Comparison of ENCODE assay signal across 8 mouse cellular contexts in genomic region chr14:22578224-22578623, GRCm38 (mm10).
DNase-seq lines count a peak whose midpoint lies in the region; ATAC-seq and TF ChIP-seq lines count a peak whose summit lies in the region.

No protein-coding gene starts in this region.

- no peak overlapping the region for H3K4me3 ChIP-seq in E14TG2a.4 (replicated peaks; ENCODE audit: low read length)
- no peak overlapping the region for H3K4me3 ChIP-seq in forebrain, embryonic 13.5 days
- H3K4me3 ChIP-seq in lung, embryonic 14.5 days (ENCODE audit: low read depth, low read length), result no peak overlapping the region
- no peak overlapping the region for H3K4me3 ChIP-seq in thymus, adult 2 months (ENCODE audit: control insufficient read depth, insufficient read depth, low read length)

- peaks cover 6% of the 10 kb centered on the region for H3K27me3 ChIP-seq in E14TG2a.4 (ENCODE audit: insufficient read depth, low read length)
- peaks cover 56% of the 10 kb centered on the region for H3K27me3 ChIP-seq in forebrain, embryonic 13.5 days
- no peaks in the 10 kb centered on the region for H3K27me3 ChIP-seq in lung, embryonic 14.5 days (ENCODE audit: insufficient read depth, low read length)
- no peaks in the 10 kb centered on the region for H3K27me3 ChIP-seq in thymus, adult 2 months (ENCODE audit: control insufficient read depth, insufficient read depth, low read length)

- intact Hi-C loops in heart, postnatal 14 days (cut with DNase I), result loop anchor here (2.0 to 10.0 kb wide), 5 partner anchors 204 to 827 kb away; no protein-coding TSS in a partner anchor

- ATAC-seq in forebrain, embryonic 13.5 days, result 0 out of 2 replicates have a peak, but pooled peaks have one; percentile 51
- ATAC-seq in lung, embryonic 14.5 days (ENCODE audit: insufficient read depth), result peak; percentile 67

- peak overlapping the region; percentile 18 for H3K4me2 ChIP-seq in forebrain, embryonic 13.5 days
- H3K4me2 ChIP-seq in lung, embryonic 14.5 days, result peak overlapping the region; percentile 42

- TF ChIP-seq CTCF in E14TG2a.4 (conservative IDR thresholded peaks at IDR 0.05; ENCODE audit: low read length), result peak; percentile 88
- peak; percentile 97 for TF ChIP-seq CTCF in lung, embryonic 14.5 days (IDR thresholded peaks at IDR 0.05; ENCODE audit: low read depth)
- TF ChIP-seq CTCF in thymus, adult 2 months (IDR thresholded peaks at IDR 0.05; ENCODE audit: borderline replicate concordance, control insufficient read depth, extremely low read depth, insufficient read depth, low read length, poor library complexity), result peak; percentile 62; the same call in 1 of the 2 replicates

- H3K9ac ChIP-seq in forebrain, embryonic 13.5 days, result no peak overlapping the region
- no peak overlapping the region for H3K9ac ChIP-seq in lung, embryonic 14.5 days

- H3K27ac ChIP-seq in forebrain, embryonic 13.5 days, result no peak overlapping the region
- no peak overlapping the region for H3K27ac ChIP-seq in lung, embryonic 14.5 days (ENCODE audit: low read depth)
- H3K27ac ChIP-seq in thymus, adult 2 months (ENCODE audit: control insufficient read depth, insufficient read depth, low read length), result no peak overlapping the region

- H3K9me3 ChIP-seq in E14TG2a.4 (ENCODE audit: low read length), result no peaks in the 10 kb centered on the region
- no peaks in the 10 kb centered on the region for H3K9me3 ChIP-seq in forebrain, embryonic 13.5 days (replicated peaks)
- H3K9me3 ChIP-seq in lung, embryonic 14.5 days (ENCODE audit: low read depth, low read length), result no peaks in the 10 kb centered on the region

- peak; percentile 20 for DNase-seq in c-Kit-negative CD71-positive TER-119-positive erythroid progenitor cells, embryonic 14.5 days (ENCODE audit: low read depth, low spot score)
- DNase-seq in heart, postnatal 14 days, result peak; percentile 82 to 88
- peak; percentile 29 for DNase-seq in large intestine, adult 2 months (ENCODE audit: low read depth, low spot score)
- DNase-seq in lung, embryonic 14.5 days, result peak; percentile 95
- peak; percentile 69 for DNase-seq in ovary, adult 18-20 months (ENCODE audit: low spot score)
- DNase-seq in thymus, adult 2 months, result peak; percentile 68

- 17% methylated on average over 6 of the region's 6 CpGs for WGBS in forebrain, embryonic 13.5 days
- 18% methylated on average over 6 of the region's 6 CpGs for WGBS in large intestine, adult 2 months
- 15% methylated on average over 6 of the region's 6 CpGs for WGBS in lung, embryonic 14.5 days
- WGBS in thymus, adult 2 months, result 17% methylated on average over 6 of the region's 6 CpGs

- H3K4me1 ChIP-seq in E14TG2a.4 (replicated peaks; ENCODE audit: low read depth, low read length), result peaks cover 28% of the 10 kb centered on the region
- H3K4me1 ChIP-seq in forebrain, embryonic 13.5 days, result peaks cover 38% of the 10 kb centered on the region
- peaks cover 24% of the 10 kb centered on the region for H3K4me1 ChIP-seq in lung, embryonic 14.5 days (ENCODE audit: insufficient read depth)
- no peaks in the 10 kb centered on the region for H3K4me1 ChIP-seq in thymus, adult 2 months (replicated peaks; ENCODE audit: control insufficient read depth, insufficient read depth, low read length)

- no peak for TF ChIP-seq POLR2A in thymus, adult 2 months (IDR thresholded peaks at IDR 0.05; ENCODE audit: control insufficient read depth, extremely low read depth, insufficient read depth, low read length, poor library complexity)

- no peaks in the 10 kb centered on the region for H3K36me3 ChIP-seq in E14TG2a.4 (ENCODE audit: insufficient read depth, low read length)
- H3K36me3 ChIP-seq in forebrain, embryonic 13.5 days (ENCODE audit: poor library complexity, severe bottlenecking), result no peaks in the 10 kb centered on the region
- no peaks in the 10 kb centered on the region for H3K36me3 ChIP-seq in lung, embryonic 14.5 days (ENCODE audit: insufficient read depth)
- H3K36me3 ChIP-seq in thymus, adult 2 months (ENCODE audit: control insufficient read depth, insufficient read depth, low read length), result no peaks in the 10 kb centered on the region

Comparison
In these comparisons a context has a peak if more than half of its experiments do, and no peak if none do; other contexts are left out.
1. DNase-seq: peak in every context shown above with its lines; median percentile 95 in lung, embryonic 14.5 days; 85 in heart, postnatal 14 days; 69 in ovary, adult 18-20 months; 68 in thymus, adult 2 months; 29 in large intestine, adult 2 months; 20 in c-Kit-negative CD71-positive TER-119-positive erythroid progenitor cells, embryonic 14.5 days.